Mouse (Mus musculus) G1E (cell line): ENCODE measurements around the gene Atp5mpl.

Experiments
- CTCF ChIP-seq: IDR thresholded peaks from 2 replicates; pipeline ENCODE4 v1.5.1; 2012; ENCODE audit warnings: low read depth, low read length, inconsistent platforms, mixed read lengths
- GATA1 ChIP-seq: IDR thresholded peaks from 2 replicates; pipeline ENCODE4 v1.6.1; 2012; ENCODE audit warnings: borderline replicate concordance, low read length, inconsistent platforms, mixed read lengths
- TAL1 ChIP-seq: conservative IDR thresholded peaks from 2 replicates; pipeline ENCODE4 v1.6.1; 2012; ENCODE audit warnings: low read depth, low read length, inconsistent platforms, mixed read lengths

GRCm38 (mm10) chr12:111971231-111971686 lies 4.5 kb upstream of the Atp5mpl start, which contains the start of gene Tdrd9:
- TF ChIP-seq CTCF, result no peak
- no peak for TF ChIP-seq TAL1
- TF ChIP-seq GATA1, result no peak
